Mouse (Mus musculus) hematopoietic stem cell, adult 5-6 weeks (primary cell): ENCODE data around the gene ccdc198. TPM values are rescaled to one million over a fixed set of nuclear protein-coding genes. Genes with fewer than 3 reads are reported as not detected.
"Not testable (repeated sequence)": the region's sequence is repeated elsewhere in the genome, so short reads cannot be mapped to it uniquely, and the experiment has no call there.

Experiments
- ATAC-seq, 2 experiments: fragments of 125-278 bp in 1 of 2; replicated peaks in 1 of 2; 2 replicates each; pipeline ENCODE4 v1.8.0; 2016 to 2017; ENCODE audit warnings: inconsistent platforms in 2 of 2, mild to moderate bottlenecking in 2 of 2, moderate number of reproducible peaks in 2 of 2, low read depth in 1 of 2, moderate TSS enrichment in 1 of 2; ENCODE audit not compliant: low FRiP score in 2 of 2, poor library complexity in 2 of 2, severe bottlenecking in 2 of 2, insufficient read depth in 1 of 2, low TSS enrichment in 1 of 2
- total RNA-seq: library from RNA; stranded (forward); fragments of 172-1452, 232-1000 nt; gene quantifications from 2 replicates; pipeline ENCODE4 v1.2.3, GENCODE M21; 2017

ccdc198 gene
- not detected in 2 replicates for total RNA-seq

DNA sequence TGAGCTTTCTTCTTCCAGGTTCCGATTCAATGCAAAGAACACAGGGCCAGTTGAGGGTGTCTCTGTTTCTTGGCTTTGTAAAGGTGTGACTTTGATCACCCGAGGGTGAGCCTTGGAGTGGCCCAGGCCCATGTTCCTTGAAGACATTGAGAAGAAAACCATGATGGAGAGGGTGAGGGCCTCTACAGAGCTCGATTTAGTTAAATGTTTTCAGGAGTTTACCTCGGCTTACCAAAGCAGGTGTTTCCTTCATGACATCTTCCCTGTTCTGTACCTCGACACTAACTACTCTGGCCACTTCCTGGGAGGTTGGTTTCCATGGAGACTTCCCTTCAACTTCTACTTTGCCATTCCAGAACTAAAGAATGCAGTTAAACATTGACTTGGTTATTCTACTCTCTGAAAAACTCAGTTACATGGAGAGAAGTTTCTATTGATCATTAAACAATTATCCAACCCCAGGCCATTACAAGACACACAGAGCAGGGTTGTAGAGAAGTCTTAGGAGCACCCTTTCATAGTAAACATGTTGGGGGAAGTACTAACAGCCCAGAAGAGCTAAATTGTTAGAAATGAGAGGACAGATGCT, at the start of gene ccdc198:
ccdc198 (minus strand) TSS at position 349 of the 589 bp plus-strand sequence.
- no peak for ATAC-seq

DNA sequence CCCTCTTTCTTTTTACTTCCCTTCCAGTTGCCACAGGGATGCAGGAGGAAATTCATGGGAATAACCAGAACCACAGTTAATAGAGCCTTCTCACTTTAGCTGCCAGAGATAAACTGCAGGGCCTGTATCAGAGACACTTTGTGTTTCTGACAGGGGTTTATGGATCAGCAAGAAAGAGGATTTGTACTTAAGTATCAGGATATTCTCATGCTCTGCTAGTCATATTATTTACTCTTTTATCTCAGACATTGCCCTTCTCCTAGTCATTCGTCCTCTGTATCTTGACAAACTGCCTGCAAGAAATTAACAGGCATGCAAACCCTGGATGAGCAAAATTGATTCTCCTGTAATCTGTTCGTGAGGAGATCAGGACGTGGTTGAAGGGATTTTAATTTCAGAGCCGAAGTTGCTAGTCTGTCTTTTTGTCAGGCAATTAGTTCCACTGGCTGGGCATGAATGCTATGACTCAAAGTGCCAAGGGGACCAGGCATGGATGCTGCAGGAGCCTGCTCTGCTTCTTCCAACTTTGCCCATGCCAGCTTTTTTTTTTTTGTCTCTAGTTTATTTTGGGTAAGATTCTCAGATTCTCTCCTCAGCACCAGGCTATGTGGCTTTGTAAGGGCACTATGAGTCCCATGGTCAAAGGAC, 48.7 kb upstream of the ccdc198 start:
- ATAC-seq: no peak

DNA sequence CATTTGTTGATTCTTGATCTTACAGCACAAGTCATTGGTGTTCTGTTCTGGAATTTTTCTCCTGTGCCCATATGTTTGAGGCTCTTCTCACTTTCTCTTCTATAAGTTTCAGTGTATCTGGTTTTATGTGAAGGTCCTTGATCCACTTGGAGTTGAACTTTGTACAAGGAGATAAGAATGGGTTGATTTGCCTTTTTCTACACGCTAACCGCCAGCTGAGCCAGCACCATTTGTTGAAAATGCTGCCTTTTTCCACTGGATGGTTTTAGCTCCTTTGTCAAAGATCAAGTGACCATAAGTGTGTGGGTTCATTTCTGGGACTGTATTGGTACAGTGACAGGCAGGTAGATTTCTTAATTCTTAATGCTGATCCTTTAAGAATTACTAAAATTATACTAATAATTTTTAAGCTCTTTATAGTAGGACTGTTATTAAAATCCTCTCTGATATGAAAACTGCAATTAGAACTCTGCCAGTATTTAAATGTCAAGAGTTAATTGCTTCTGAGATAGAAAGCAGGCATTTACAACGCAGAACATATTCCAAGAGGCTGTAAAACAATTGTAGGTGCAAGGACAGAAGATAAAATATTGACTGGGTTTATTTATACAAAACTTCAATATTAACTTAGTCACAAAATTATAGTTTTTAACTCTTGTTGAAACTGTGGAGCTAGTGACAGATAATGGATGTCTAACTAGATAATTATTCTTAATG, 44.9 kb upstream of the ccdc198 start:
- no peak for ATAC-seq

DNA sequence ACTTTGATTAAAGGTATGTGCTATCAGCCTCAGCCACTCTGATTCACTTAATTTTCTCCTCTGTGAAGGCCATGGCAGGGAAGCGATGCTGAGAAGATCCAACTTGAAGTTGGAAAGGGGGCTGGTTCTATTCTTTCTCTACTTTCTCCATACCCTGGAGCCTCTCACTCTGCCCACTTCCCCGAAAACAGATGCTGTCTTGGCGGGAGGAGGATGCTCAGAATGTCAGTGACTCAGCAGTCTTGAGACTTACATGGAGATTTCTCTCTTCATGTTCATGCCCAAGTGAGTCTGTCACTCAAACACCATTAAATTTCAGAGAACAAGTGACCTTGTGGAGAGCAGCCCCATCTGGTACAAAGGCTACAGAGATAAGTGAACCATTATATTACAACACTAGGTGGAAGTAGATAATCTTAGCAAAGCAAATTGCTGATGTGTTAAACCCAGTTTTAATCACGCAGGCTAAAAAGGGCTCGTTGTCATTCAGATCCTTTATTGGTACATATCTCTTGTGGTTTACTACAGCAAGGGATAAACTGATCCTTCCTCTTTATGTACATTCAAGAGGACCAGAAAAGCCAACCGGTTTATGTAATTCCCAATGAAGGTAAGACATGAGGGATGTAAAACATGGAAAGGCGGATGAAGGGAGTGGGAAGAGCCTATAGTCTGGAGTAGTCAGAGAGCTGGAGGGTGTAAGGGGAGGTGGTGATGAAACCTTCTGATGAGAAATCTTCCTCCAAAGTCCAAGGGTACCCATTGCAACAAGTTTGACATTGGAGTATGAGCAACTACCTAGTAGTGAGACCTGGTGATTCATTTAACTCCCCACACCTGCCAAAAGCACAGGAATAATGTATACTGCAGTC, 38.7 kb upstream of the ccdc198 start:
- no peak for ATAC-seq

DNA sequence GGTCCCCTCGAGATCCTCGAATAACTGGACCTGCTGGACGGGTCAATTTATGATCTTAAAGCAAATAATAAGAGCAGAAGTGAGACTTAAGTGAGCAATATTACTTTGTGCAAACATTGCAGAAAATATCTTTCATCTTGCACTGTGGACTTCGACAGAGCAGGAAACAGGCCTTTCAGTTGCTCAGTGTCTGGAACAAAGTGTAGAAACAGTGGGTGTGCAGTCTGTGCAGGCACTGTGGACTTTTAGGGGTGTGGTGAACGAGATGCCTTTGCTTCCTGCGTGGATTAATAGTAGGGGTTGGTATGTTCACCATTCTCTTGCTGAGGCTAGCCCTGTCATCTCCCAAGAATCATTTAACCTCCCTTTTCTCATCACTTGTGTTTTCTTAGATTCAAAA, 33.6 kb upstream of the ccdc198 start:
- ATAC-seq: no peak

DNA sequence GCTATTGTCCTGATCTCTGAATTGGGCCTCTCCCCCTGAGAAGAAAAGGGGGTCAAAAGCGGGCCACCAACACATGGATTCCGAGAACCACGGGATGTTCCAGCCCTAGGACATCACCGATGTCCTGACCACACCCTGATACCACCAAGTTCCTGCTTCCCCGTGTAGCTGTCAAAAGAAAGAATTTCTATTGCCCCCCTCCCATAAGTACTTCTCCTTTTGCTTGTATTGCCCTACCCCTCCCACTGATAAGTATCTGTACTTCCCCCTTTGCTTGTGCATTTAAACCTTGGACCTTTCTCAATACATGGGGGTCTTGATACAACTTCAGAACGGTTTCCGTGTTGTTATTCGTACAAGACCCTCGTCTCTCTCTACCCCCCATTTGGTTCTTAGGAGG, 33.2 kb upstream of the ccdc198 start:
- ATAC-seq: not testable (repeated sequence)

DNA sequence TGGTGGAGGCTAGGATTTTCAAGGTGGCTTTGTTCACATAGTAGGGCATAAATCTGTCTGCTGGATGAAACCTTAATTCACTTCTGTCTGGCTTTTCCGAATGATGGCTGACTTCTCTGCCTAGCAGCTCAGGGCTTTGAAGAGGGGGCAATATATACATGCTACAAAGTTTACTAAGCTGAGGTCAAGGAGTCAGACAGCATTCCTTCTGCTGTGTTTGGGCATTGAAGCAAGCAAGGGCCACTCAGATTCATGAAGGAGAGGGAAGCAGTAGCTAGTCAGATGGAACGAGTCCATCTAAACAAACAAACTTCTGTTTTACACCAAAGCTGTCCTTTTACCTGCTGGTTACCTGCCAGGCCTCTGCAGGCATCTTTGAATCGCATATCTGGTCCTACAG, 32.4 kb upstream of the ccdc198 start:
- ATAC-seq: no peak

DNA sequence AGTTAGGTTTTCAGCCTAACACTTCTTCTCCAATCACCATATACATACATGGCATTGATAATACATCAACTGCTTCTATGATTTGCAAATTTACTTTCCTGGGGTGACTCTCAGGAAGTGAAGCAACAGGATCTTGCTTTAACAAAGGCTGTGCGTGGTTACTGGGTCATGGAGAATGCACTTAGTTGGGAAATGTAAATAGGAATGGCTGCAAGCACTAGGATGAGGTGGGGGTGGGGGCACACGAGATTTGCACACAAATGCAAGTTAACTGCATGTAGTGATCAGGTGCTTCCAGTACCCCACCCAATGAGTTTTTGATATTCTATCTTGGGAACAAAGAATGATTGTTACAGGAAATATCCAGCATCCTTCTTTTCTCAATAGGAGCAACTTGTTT, 30.1 kb upstream of the ccdc198 start:
- ATAC-seq: no peak

DNA sequence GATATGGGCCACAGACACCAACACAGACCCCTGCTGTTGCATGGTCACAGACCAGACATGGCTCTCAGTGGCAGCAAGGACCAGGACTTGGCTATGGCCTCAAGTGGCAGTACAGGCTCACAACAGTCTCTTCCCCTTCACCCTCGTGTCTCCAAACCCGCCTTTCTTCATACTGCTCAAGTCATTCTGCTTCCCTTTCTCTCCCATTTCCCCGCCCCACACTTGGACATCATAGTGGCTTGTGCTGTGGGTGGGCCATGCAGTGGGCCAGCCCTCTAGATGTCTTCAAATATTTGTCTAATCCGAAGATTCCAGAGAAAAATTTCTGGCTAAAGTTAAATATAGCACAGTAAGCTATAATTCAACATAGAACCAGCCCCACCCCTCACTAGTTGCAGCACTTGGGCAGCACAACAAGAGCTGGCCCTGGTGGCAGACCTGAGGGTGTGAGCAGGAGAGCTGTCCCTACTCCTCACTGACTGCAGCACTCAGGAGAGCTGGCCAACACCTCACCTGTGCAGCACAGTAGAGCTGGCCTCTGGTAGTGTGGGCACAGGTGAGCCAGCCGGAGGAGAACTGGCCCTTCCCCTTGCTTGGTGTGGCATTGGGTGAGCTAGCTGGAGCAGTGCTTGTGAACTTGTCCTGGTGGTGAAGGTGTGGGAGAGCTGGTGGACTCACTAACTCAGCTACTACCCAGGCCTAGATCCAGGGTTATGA, 20.2 kb upstream of the ccdc198 start:
- ATAC-seq: no peak

DNA sequence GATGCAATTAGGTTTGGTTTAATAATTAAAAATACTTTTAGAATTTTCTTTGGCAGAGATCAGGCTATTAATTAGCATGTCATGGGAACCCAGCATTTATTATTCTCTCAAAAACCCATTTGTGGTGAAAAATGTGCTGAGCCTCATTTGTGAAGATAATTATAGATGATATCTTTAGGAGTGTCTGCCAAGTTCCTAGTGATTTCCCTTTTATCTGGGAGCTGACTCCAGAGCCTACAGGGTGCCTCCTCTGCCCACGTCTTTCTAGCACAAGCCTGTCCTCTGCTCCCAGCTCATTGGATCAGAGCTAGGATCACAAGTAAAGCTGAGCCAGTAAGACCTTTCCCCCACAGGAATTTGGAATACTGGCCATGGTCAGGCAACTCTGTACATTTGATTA, 3.8 kb downstream of the ccdc198 start:
- no peak for ATAC-seq

DNA sequence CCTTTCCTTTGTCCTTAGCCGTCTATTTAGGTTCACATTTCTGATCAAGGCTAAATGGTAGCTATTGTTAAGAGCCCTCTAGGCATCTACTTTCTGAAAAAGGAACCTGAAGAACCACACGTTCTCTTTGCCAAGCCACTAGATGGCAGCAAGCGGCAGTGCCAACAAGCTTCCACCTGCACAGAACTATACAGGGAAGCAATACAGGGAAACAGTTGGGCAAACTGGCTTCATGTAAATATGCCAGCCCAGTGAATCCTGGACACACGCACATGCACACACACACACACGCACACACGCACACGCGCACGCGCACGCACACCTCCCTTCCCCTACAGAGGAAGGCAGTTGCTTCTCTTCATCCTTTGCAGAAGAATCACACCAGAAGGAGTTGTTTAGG, 7.1 kb downstream of the ccdc198 start:
- ATAC-seq: peak; percentile 68 to 77

DNA sequence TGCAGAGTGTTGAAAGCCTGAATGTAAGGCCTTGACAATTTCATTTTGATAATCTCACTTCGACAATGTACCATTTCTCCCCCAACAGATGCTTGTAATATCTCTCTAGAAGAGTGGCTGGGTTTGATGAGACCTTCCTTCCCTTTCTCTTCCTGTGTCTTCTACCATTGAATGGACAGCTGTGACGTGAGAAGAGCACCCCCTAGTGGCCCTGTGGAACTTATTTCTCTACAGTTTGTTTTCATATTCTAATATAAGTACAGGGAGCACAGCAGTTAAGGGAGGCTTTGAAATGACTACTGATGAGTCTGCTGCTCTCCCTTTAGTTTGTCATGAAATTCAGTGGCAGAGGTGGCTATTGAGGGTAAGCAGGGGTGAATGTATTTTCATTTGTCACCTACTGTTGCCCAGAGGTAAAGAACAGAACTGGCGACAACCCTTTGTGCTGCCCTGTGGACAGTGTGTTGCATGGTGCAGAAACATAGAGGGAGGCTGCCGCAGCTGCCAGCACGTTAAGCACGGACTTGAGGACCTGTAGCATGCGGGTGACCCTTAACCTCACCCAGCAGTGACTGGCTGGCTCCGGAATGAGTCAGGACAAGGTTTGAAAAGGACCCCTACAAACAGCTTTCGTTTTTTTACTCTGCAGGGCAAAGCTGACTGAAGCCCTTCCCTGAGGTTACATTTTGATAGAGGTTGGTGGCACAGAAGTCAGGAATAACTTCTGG, 10.3 kb downstream of the ccdc198 start:
- ATAC-seq: peak; percentile 60 to 79; a peak in 3 of 4 replicates

DNA sequence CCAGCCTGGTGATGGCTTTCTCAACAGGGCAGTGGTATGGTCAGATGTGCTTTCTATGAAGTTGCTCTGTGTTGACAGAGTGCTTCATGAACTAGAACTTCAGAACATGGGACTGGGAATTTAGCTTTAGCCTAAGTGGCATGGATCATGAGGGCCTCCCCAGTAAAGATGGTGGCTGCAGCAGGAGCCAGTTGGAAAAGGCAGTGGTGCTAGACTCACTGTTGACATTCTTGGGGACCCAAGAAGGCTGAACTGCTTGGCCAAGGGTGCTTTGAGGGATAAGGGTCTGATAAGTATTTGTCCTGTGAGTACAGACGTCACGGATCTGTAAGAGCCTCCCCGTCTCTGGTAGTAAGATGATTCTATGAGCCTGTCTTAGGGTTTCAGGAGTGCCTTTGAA, 13.4 kb downstream of the ccdc198 start:
- no peak for ATAC-seq

DNA sequence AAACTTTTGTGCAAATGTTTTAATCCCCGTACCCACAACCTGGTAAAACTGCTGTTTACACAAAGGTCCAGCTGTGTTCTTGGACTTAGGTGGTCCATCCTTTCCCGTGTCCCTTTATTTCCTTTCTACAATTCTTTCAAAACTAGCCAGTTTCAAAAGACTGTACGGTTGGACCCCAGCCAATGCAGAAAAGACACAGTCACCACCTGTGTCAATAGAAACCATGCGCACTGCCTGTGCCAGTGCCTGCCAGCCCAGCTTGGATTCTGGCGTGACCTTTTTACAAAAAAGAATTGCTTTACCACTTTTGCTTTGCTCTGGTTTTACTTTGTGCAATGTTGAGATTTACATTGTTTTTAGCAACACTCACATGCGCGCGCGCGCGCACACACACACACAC, 18.3 kb downstream of the ccdc198 start:
- ATAC-seq: no peak

DNA sequence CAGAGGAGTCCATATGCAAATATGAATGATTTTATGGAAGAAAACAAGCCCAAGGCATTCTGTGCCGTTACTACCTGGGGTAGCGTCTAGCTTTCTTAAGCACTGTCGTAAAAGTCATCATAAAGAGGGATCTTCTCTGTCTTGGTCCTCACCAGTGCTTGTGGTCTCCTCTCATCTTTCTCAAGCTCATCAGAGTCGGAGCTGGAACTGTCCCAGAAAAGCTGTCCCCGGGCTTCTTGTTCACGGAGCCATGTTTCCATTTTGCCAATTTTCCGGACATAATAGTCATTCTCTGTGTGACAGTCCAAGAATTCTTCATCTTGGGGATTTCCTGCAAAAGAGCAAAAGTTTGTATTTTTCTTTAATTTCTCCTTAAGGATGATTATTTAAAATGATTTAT, 18.8 kb downstream of the ccdc198 start:
- no peak for ATAC-seq

DNA sequence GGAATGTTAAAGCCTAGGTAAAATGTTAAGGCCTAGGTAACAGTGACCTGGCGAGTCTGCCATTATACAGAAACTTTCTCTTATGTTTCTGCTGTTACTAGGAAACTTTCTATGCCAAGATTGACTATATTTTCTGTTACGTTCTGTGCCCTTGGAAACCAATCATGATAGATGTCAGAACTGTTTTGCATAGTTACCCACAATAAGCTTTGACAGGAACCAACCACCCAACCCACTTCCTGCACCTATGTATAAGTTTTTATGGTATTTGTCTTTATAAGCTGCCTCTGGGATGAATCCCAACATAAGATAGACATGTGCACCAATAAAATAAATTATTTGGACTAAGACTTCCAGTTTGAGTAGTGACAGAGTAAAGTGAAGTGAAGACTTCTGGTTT, 23.5 kb downstream of the ccdc198 start:
- no peak; a peak in 1 of 4 replicates for ATAC-seq
